Mouse (Mus musculus) hindbrain, embryonic 16.5 days (tissue): Measurements from ENCODE around the gene Phc2. TPM values are rescaled to one million over a fixed set of nuclear protein-coding genes. Genes with fewer than 3 reads are reported as not detected.

Experiments used
- ATAC-seq: fragments of 200-750 bp; cut with Nextera tagmentation; 2 replicates; pipeline ENCODE4 v1.8.0; 2017; ENCODE audit warnings: moderate TSS enrichment, moderate library complexity
- H3K27ac ChIP-seq: fragments of 300-500 bp; sonication (generic); 2 replicates; pipeline ENCODE4 v1.5.1; 2014; ENCODE audit warnings: low read depth, mild to moderate bottlenecking, control low read depth, low read length, moderate library complexity
- H3K27me3 ChIP-seq: fragments of 300-500 bp; sonication (generic); replicated peaks from 2 replicates; pipeline ENCODE4 v1.6.1; 2014; ENCODE audit warnings: low read length; ENCODE audit not compliant: control insufficient read depth, insufficient read depth
- H3K36me3 ChIP-seq: fragments of 300-500 bp; sonication (generic); 2 replicates; pipeline ENCODE4 v1.6.1; 2014; ENCODE audit warnings: mild to moderate bottlenecking, low read length, moderate library complexity, mixed read lengths; ENCODE audit not compliant: control insufficient read depth, insufficient read depth
- H3K4me1 ChIP-seq: fragments of 300-500 bp; sonication (generic); 2 replicates; pipeline ENCODE4 v1.6.1; 2014; ENCODE audit warnings: low read depth, low read length; ENCODE audit not compliant: control insufficient read depth, insufficient read depth
- H3K4me2 ChIP-seq: fragments of 300-500 bp; sonication (generic); 2 replicates; pipeline ENCODE4 v1.6.1; 2014; ENCODE audit warnings: mild to moderate bottlenecking, low read length, control low read depth, moderate library complexity
- H3K4me3 ChIP-seq: fragments of 300-500 bp; sonication (generic); 2 replicates; pipeline ENCODE4 v1.5.1; 2014; ENCODE audit warnings: mild to moderate bottlenecking, low read length, control low read depth, moderate library complexity
- H3K9ac ChIP-seq: fragments of 300-500 bp; sonication (generic); 2 replicates; pipeline ENCODE4 v1.6.1; 2014; ENCODE audit warnings: low read depth, mild to moderate bottlenecking, control low read depth, low read length, moderate library complexity
- H3K9me3 ChIP-seq: fragments of 300-500 bp; sonication (generic); 2 replicates; pipeline ENCODE4 v1.6.1; 2014; ENCODE audit warnings: mild to moderate bottlenecking, low read length, moderate library complexity; ENCODE audit not compliant: control insufficient read depth
- whole genome bisulfite sequencing: fragments of 180-500 bp; shearing (Covaris S2); extraction: QIAGEN DNeasy Blood & Tissue Kit; methylation state at CpG from one replicate; pipeline ENCODE4 v1.1.7; 2014; 5-methylcytosine and 5-hydroxymethylcytosine counted together
- polyA plus RNA-seq: library from polyadenylated mRNA; unstranded; fragments of >200 nt; fragmentation: Nextera tagmentation; extraction: Ambion mirVana; gene quantifications from 2 replicates; pipeline ENCODE4 v1.2.1, GENCODE M21; 2015

Gene Phc2
- polyA plus RNA-seq, 1 experiment from 2014 or later, result 19.9 TPM

DNA sequence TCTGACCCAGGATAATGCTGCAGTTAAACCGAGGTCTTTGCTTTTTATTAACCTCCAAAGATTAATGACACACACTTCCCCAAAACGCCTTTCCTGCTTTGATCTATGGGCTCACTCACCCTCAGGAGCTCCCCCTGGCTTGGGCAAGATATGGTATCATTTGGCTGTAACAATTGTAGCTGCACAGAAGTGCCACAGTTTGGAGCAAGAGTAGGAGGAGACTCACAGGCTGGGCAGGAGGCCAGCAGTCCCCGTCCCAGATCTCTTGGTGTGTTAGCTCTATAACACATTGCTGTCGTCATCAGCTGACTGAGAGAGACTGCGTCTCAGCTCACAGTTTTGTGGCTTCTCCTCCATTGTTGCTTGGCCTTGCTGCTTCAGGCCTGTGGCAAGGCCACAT, 65.6 kb downstream of the Phc2 start:
- ATAC-seq, result peak; percentile 41; the same call in 1 of the 2 replicates
- WGBS, result 9% methylated on average over 5 of the region's 5 CpGs
- Histone ChIP-seq H3K4me3 (no peak overlapping the region), H3K4me2 (no peak overlapping the region), H3K9ac (no peak overlapping the region), H3K36me3 (no peaks in the 10 kb centered on the region), H3K4me1 (peaks cover 39% of the 10 kb centered on the region), H3K27me3 (no peaks in the 10 kb centered on the region), H3K9me3 (no peaks in the 10 kb centered on the region), H3K27ac (no peak overlapping the region; the same call in none of the 2 replicates)

DNA sequence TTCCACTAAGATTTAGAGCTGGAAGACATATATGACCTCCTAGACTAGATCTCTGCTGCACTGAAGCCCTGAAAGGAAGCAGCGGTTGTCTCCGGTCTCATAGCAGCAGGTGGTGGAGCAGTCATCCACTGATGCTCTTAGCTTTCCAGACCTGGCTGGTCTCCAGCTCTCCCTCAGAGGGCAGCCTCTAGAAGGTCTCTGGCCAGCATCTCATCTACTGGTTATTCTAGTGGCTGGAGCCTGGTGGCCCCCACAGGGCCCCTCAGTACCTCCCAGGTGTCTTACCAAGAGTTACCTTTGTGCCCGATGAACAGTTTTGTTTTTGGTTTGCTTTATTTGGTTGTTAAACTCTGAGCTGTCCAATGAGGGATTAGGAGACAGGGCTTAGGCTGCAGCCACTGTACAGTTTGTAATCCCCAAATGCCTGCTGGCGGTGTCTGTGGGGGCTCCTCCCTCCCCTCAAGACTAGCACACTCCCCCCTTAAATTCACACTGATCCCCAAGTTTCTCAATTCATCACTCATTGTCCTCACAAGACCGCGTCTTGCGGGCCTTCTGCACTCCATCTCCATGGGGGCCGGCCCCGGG, 66.7 kb downstream of the Phc2 start:
- ATAC-seq, result no peak
- H3K4me1 ChIP-seq, result peaks cover 31% of the 10 kb centered on the region
- no peaks in the 10 kb centered on the region for H3K9me3 ChIP-seq
- H3K36me3 ChIP-seq, result no peaks in the 10 kb centered on the region
- H3K9ac ChIP-seq, result no peak overlapping the region
- no peak overlapping the region for H3K4me3 ChIP-seq
- WGBS, result 50% methylated on average over 9 of the region's 9 CpGs
- no peaks in the 10 kb centered on the region for H3K27me3 ChIP-seq
- no peak overlapping the region for H3K4me2 ChIP-seq
- H3K27ac ChIP-seq, result no peak overlapping the region

DNA sequence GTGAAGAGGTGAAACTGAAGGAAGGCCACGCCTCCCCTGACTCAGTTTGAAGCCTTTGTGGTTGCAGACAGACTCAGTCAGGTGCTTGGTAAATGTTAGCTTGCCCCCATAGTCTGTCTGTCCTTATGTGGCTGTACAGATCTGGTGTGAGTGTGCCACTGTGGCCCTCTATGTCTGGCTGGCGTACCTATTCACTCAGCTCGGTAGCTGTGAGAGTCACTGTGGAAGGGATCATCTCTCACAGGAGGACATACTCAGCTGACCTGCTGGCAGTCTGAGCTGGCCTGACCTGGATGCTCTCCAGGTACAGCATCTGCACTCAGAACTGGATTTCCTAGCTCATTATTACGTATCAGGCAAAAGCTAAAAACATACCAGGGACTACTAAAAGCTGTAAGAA, 67.3 kb downstream of the Phc2 start:
- Histone ChIP-seq H3K4me1 (peaks cover 30% of the 10 kb centered on the region), H3K27ac (no peak overlapping the region; the same call in 1 of the 2 replicates), H3K36me3 (no peaks in the 10 kb centered on the region), H3K9me3 (no peaks in the 10 kb centered on the region), H3K4me3 (no peak overlapping the region), H3K9ac (no peak overlapping the region), H3K27me3 (no peaks in the 10 kb centered on the region), H3K4me2 (no peak overlapping the region)
- ATAC-seq, result no peak
- 81% methylated on average over 4 of the region's 4 CpGs for WGBS

DNA sequence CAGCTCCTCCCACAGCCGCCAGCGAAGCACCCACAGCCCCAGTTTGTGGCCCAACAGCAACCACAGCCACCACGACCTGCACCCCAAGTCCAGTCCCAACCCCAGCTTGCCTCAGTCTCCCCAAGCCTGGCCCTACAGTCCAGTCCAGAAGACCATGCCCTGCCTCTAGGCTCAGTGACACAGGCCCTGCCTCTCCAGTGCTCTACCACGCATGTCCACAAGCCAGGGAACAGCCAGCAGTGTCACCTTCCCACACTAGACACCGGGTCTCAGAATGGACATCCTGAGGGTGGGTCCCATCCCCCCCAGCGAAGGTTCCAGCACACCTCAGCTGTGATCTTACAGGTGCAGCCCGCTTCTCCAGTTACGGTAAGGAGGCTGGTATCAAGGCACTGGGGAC, 68.4 kb downstream of the Phc2 start:
- Histone ChIP-seq H3K4me2 (no peak overlapping the region), H3K9ac (no peak overlapping the region), H3K4me1 (peaks cover 27% of the 10 kb centered on the region), H3K36me3 (no peaks in the 10 kb centered on the region), H3K27ac (no peak overlapping the region), H3K4me3 (no peak overlapping the region), H3K27me3 (no peaks in the 10 kb centered on the region), H3K9me3 (no peaks in the 10 kb centered on the region)
- ATAC-seq, result no peak
- WGBS, result 85% methylated on average over 8 of the region's 8 CpGs

DNA sequence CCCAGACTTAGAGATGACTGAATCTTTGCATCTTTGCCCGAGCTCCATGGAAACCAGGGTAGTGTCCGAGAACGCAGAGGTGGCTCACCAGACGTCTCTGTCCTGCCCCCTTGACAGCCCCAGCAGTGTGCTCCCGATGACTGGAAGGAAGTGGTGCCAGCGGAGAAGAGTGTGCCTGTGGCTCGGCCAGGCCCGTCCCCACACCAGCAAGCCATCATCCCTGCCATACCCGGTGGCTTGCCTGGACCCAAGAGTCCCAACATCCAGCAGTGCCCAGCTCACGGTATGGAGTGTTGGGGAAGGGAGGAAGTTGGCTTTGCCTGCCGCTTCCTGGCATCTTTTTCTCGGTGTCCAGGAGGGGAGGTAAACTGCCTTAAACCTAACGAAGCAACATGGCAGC, 68.9 kb downstream of the Phc2 start:
- H3K4me1 ChIP-seq, result peaks cover 27% of the 10 kb centered on the region
- H3K27ac ChIP-seq, result no peak overlapping the region
- no peaks in the 10 kb centered on the region for H3K27me3 ChIP-seq
- no peak for ATAC-seq
- H3K9ac ChIP-seq, result no peak overlapping the region
- no peaks in the 10 kb centered on the region for H3K36me3 ChIP-seq
- no peak overlapping the region for H3K4me2 ChIP-seq
- H3K4me3 ChIP-seq, result no peak overlapping the region
- 73% methylated on average over 13 of the region's 13 CpGs for WGBS
- H3K9me3 ChIP-seq, result no peaks in the 10 kb centered on the region

DNA sequence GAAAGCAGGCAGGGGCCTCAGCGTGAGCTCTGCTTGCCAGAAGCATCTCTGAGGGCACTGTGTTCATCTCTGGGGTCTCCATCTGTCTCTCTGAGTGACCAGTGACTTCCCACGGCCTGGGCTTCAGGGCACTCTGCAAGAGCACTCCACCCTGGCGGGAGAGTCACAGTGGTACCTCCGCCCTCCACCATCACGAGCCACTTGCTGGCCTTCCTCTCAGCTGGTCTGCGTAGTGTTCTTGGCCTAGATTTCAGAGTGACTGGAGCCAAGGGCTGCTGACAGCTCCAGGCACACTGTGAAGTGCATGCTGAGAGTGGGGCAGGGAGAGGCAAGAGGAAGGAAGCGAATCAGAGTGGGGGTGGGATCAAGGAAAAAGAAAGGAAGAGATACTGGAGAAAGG, 69.6 kb downstream of the Phc2 start:
- no peaks in the 10 kb centered on the region for H3K9me3 ChIP-seq
- H3K4me2 ChIP-seq, result no peak overlapping the region
- peaks cover 33% of the 10 kb centered on the region for H3K4me1 ChIP-seq
- WGBS, result 58% methylated on average over 7 of the region's 7 CpGs
- no peak overlapping the region for H3K4me3 ChIP-seq
- H3K27ac ChIP-seq, result no peak overlapping the region; the same call in 1 of the 2 replicates
- H3K36me3 ChIP-seq, result no peaks in the 10 kb centered on the region
- no peaks in the 10 kb centered on the region for H3K27me3 ChIP-seq
- H3K9ac ChIP-seq, result no peak overlapping the region
- no peak for ATAC-seq

DNA sequence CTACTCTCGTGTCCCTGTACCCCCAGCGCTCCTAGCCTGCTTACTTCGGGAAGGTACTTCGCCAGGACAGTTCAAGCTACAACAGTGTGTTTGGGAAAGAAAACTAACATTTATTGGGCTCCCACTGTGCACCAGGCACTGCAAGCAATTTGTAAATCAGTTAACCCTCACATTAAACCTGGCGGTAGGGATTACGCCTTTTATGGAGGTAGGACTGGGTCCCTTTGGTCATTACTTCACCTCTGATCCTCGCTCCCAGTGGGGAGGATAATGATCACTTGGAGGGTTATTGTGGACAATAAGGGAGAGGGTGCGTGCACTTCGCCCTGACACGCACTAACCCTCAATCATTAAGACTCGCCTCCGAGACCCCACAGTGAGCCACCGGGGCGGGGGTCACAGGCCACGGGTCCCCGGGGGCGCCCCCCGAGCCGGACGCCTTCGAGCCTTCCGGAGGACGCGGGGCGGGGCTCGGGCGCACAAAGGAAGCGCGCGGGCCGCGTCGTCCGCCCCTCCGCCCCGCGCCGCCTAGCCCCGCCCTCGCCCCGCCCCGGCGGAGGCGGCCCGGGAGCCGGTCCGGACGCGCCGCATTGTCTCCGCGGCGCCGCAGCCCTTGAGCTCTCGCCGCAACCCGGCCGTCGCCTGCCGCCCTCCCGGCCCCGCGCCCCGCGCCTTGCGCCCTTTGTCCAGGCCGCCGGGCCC, 72.7 kb downstream of the Phc2 start:
- H3K27me3 ChIP-seq, result no peaks in the 10 kb centered on the region
- whole genome bisulfite sequencing, result 7% methylated on average over 17 of the region's 68 CpGs
- H3K9ac ChIP-seq, result peak overlapping the region; percentile 98
- H3K36me3 ChIP-seq, result peaks cover 4% of the 10 kb centered on the region; the same call in 1 of the 2 replicates
- peak overlapping the region; percentile 97 for H3K27ac ChIP-seq
- peaks cover 42% of the 10 kb centered on the region for H3K4me1 ChIP-seq
- H3K9me3 ChIP-seq, result no peaks in the 10 kb centered on the region
- peak; percentile 91 for ATAC-seq
- peak overlapping the region; percentile 63 for H3K4me2 ChIP-seq
- H3K4me3 ChIP-seq, result peak overlapping the region; percentile 87

DNA sequence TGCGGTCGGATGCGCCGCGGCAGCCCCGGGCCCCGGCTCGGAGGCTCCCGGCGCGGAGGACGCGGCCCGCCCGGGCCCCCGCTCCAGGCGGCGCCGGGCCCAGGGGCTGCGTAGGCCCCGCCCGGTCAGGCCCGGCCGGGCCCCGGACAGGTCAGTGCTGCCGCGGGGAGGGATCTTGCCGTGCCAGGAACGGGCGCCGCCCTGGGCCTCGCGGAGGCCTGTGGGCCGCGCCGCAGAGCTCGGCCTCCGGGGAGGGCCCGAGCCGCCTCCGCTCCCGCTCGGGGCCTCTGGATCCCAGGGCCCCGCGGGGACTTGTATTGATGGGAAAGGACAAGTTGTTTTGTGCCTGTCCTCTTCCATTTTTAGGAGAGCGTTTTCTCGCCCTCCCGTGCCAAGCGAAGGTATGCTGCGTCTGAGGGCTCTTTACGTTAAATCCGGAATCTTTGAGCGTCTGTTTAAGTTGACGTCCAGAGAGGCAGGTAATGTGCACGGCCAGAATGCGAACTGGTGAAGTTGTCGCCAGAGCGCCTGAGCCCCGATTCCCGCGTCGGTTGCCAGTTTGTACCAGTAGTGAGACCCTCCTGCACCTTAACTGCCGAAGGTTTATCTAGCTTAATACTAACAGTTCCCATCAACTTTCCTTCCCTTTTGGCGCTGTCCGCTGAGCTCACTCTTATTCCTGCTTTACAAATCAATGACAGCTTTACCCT, 73.4 kb downstream of the Phc2 start:
- Histone ChIP-seq H3K27ac (peak overlapping the region; percentile 97), H3K4me1 (peaks cover 44% of the 10 kb centered on the region), H3K4me3 (peak overlapping the region; percentile 87), H3K4me2 (peak overlapping the region; percentile 63), H3K9ac (peak overlapping the region; percentile 98), H3K9me3 (no peaks in the 10 kb centered on the region), H3K36me3 (peaks cover 4% of the 10 kb centered on the region; the same call in 1 of the 2 replicates), H3K27me3 (no peaks in the 10 kb centered on the region)
- ATAC-seq, result peak; percentile 56
- WGBS, result under 1% methylated on average over 44 of the region's 65 CpGs

DNA sequence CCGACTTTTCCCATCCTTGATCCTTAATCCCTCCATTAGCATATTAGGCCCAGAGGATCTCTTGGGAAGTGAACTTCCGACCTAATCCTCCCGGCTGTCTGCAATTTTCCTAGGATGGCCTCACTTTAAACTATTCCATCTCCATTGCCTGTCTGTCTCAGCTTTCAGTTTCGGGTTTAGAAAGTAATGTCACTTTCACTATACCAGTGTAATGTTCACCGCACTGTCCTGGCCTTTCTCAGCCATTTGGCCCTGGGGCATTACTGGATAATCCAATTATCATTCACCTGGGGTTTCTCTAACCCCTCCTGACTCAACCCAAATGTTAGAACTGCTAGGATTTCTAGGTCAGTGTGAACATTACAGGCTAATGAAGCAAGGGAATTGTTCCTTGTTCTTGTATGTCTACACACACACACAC, 73.9 kb downstream of the Phc2 start:
- Histone ChIP-seq H3K4me1 (peaks cover 49% of the 10 kb centered on the region), H3K36me3 (peaks cover 4% of the 10 kb centered on the region; the same call in 1 of the 2 replicates), H3K27me3 (no peaks in the 10 kb centered on the region), H3K4me2 (peak overlapping the region; percentile 63), H3K27ac (peak overlapping the region; percentile 97), H3K4me3 (peak overlapping the region; percentile 87), H3K9me3 (no peaks in the 10 kb centered on the region), H3K9ac (peak overlapping the region; percentile 98)
- under 1% methylated on average over 5 of the region's 5 CpGs for WGBS
- ATAC-seq, result no peak
